Mouse (Mus musculus) olfactory bulb, adult 2 months (tissue): ENCODE measurements around the gene Spata33. TPM values are rescaled to one million over a fixed set of nuclear protein-coding genes. Genes with fewer than 3 reads are reported as not detected.
A peak's percentile ranks its signal among the peaks of the same experiment; 100 is the strongest.
"Not testable (repeated sequence)": the region's sequence is repeated elsewhere in the genome, so short reads cannot be mapped to it uniquely, and the experiment has no call there.

Experiments
- H3K27ac ChIP-seq: fragments of 200-500 bp; 2 replicates; pipeline ENCODE4 v1.5.1; 2012; ENCODE audit warnings: low read depth, low read length; ENCODE audit not compliant: insufficient read depth
- H3K4me1 ChIP-seq: fragments of 200-500 bp; 2 replicates; pipeline ENCODE4 v1.6.1; 2012; ENCODE audit warnings: low read length; ENCODE audit not compliant: control insufficient read depth, insufficient read depth
- H3K4me3 ChIP-seq: fragments of 200-500 bp; 2 replicates; pipeline ENCODE4 v1.5.1; 2012; ENCODE audit warnings: mild to moderate bottlenecking, low read depth, low read length, moderate library complexity; ENCODE audit not compliant: insufficient read depth
- CTCF ChIP-seq: fragments of 200-500 bp; IDR thresholded peaks from 2 replicates; pipeline ENCODE4 v1.5.1; 2012; ENCODE audit warnings: low read depth, mild to moderate bottlenecking, low read length, moderate library complexity; ENCODE audit not compliant: insufficient read depth
- POLR2A ChIP-seq: fragments of 200-500 bp; IDR thresholded peaks from 2 replicates; pipeline ENCODE4 v1.6.1; 2012; ENCODE audit warnings: mild to moderate bottlenecking, low read depth, low read length, moderate library complexity; ENCODE audit not compliant: insufficient read depth
- WGBS: fragments of 180-500 bp; shearing (Covaris S2); methylation state at CpG from one replicate; pipeline ENCODE4 v1.1.7; 2018; 5-methylcytosine and 5-hydroxymethylcytosine counted together
- polyA plus RNA-seq: library from polyadenylated mRNA; stranded (reverse); fragments of >200 nt; gene quantifications from 2 replicates; pipeline ENCODE4 v1.2.4, GENCODE M21; 2012; ENCODE audit warnings: low replicate concordance; ENCODE audit not compliant: missing spikeins, insufficient read depth, insufficient read length

Spata33 gene
- polyA plus RNA-seq, result not detected in 2 replicates

- peak; percentile 88 for TF ChIP-seq CTCF
- TF ChIP-seq POLR2A, result peak; percentile 90
- H3K27ac ChIP-seq, result no peak within 1 kb of the TSS; the same call in 1 of the 2 replicates
- under 1% methylated on average over 76 of the region's 76 CpGs for WGBS
- peak within 1 kb of the TSS; percentile 71 for H3K4me3 ChIP-seq
- H3K4me1 ChIP-seq, result peaks cover 11% of the 10 kb centered on the region
Measured at GRCm38 (mm10) chr8:123212321-123213117, at the start of gene Spata33, which contains the start of gene Chmp1a. Spata33 (plus strand) TSS chr8:123212832. Chmp1a (minus strand) TSS chr8:123212763.

- H3K27ac ChIP-seq, result no peak overlapping the region
- WGBS, result 88% methylated on average over 3 of the region's 3 CpGs
- no peak for TF ChIP-seq POLR2A
- no peaks in the 10 kb centered on the region for H3K4me1 ChIP-seq
- no peak overlapping the region for H3K4me3 ChIP-seq
Measured at GRCm38 (mm10) chr8:123181391-123181790, 31.2 kb upstream of the Spata33 start.

- 69% methylated on average over 19 of the region's 19 CpGs for WGBS
- TF ChIP-seq POLR2A (no peak), CTCF (no peak)
- Histone ChIP-seq H3K4me3 (no peak within 1 kb of the TSS), H3K4me1 (peaks cover 18% of the 10 kb centered on the region), H3K27ac (no peak within 1 kb of the TSS)
Measured at GRCm38 (mm10) chr8:123185566-123186409, 26.8 kb upstream of the Spata33 start, which contains the start of gene Dpep1. Dpep1 (plus strand) TSS chr8:123186242.

- H3K4me3 ChIP-seq, result no peak overlapping the region
- H3K27ac ChIP-seq, result no peak overlapping the region
- H3K4me1 ChIP-seq, result peaks cover 28% of the 10 kb centered on the region
- WGBS, result 58% methylated on average over 2 of the region's 2 CpGs
- TF ChIP-seq POLR2A (no peak), CTCF (no peak)
Measured at GRCm38 (mm10) chr8:123188006-123188405, 24.6 kb upstream of the Spata33 start.

- Histone ChIP-seq H3K4me3 (no peak overlapping the region), H3K4me1 (peaks cover 31% of the 10 kb centered on the region), H3K27ac (no peak overlapping the region)
- no peak for TF ChIP-seq POLR2A
- TF ChIP-seq CTCF, result no peak
- 43% methylated on average over 7 of the region's 7 CpGs for WGBS
Measured at GRCm38 (mm10) chr8:123188841-123189240, 23.8 kb upstream of the Spata33 start.

- peaks cover 31% of the 10 kb centered on the region for H3K4me1 ChIP-seq
- TF ChIP-seq CTCF (peak; percentile 52; the same call in 1 of the 2 replicates), POLR2A (no peak)
- 1% methylated on average over 9 of the region's 9 CpGs for whole genome bisulfite sequencing
- H3K27ac ChIP-seq, result peak overlapping the region; percentile 77; the same call in 1 of the 2 replicates
- H3K4me3 ChIP-seq, result no peak overlapping the region
Measured at GRCm38 (mm10) chr8:123190678-123191077, 22.0 kb upstream of the Spata33 start.

GRCm38 (mm10) chr8:123191908-123192307, 20.7 kb upstream of the Spata33 start:
- Histone ChIP-seq H3K27ac (peak overlapping the region; percentile 80), H3K4me1 (peaks cover 31% of the 10 kb centered on the region), H3K4me3 (no peak overlapping the region)
- 57% methylated on average over 8 of the region's 8 CpGs for WGBS
- TF ChIP-seq POLR2A (no peak), CTCF (no peak)

GRCm38 (mm10) chr8:123193771-123194170, 18.9 kb upstream of the Spata33 start:
- Histone ChIP-seq H3K4me1 (peaks cover 24% of the 10 kb centered on the region), H3K4me3 (no peak overlapping the region), H3K27ac (no peak overlapping the region)
- TF ChIP-seq CTCF (no peak), POLR2A (no peak)
- WGBS, result 94% methylated on average over 9 of the region's 9 CpGs

- H3K4me1 ChIP-seq, H3K27ac ChIP-seq, H3K4me3 ChIP-seq: not testable (repeated sequence)
- 84% methylated on average over 5 of the region's 5 CpGs for WGBS
Measured at GRCm38 (mm10) chr8:123197016-123197415, 15.6 kb upstream of the Spata33 start.
